Mouse (Mus musculus) induced T-regulatory cell, adult 2 months (primary cell): ENCODE data around the gene Serpinf2.
"Not testable (repeated sequence)": the region's sequence is repeated elsewhere in the genome, so short reads cannot be mapped to it uniquely, and the experiment has no call there.

Source experiments
- DNase-seq: peaks from one replicate; pipeline ENCODE4 v3.0.0-alpha.2; 2012; ENCODE audit warnings: low read depth

Serpinf2 gene

GRCm38 (mm10) chr11:75383529-75383928 is 55.9 kb downstream of the Serpinf2 start:
- DNase-seq: not testable (repeated sequence)
